Mouse (Mus musculus): ENCODE results near the gene Fnbp1. TPM values are rescaled to one million over a fixed set of nuclear protein-coding genes. Genes with fewer than 3 reads are reported as not detected.

Fnbp1 gene
- polyA plus RNA-seq, 1 experiment from 2014 or later = 17.7 TPM

- Histone ChIP-seq H3K36me3 (peaks cover 36% of the 10 kb centered on the region), H3K27me3 (ENCODE audit: insufficient read depth, poor library complexity, severe bottlenecking) (no peaks in the 10 kb centered on the region), H3K4me3 (no peak overlapping the region), H3K27ac (peak overlapping the region; percentile 37), H3K4me1 (peaks cover 41% of the 10 kb centered on the region), H3K9me3 (no peaks in the 10 kb centered on the region)
- WGBS = 68% methylated on average over 17 of the region's 17 CpGs
- DNase-seq (ENCODE audit: low spot score) = no peak
Measured at GRCm38 (mm10) chr2:31082639-31083038, 59.2 kb downstream of the Fnbp1 start.

DNA sequence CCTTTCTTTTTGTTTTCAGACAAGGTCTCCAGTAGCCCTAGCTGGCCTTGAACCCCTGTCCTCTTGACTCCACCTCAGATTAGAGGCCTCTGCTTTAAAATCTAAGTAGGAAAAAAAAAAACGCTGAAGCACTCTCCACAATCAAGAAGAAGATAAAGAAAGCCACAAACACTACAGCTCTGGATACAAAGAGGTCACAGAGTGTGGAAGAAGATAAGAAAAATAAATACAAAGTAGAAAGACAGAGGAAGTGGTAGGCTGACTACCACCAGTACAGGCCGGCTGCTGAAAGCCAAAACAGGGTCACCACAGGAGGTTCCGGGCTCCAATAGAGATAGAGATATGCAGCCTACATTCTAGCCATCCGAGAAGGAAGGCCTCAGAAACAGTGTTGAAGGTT lies 60.5 kb downstream of the Fnbp1 start:
- WGBS = 10% methylated on average over 4 of the region's 4 CpGs
- H3K9me3 ChIP-seq = no peaks in the 10 kb centered on the region
- no peak overlapping the region for H3K4me3 ChIP-seq
- DNase-seq (ENCODE audit: low spot score) = no peak
- H3K27me3 ChIP-seq (ENCODE audit: insufficient read depth, poor library complexity, severe bottlenecking) = no peaks in the 10 kb centered on the region
- H3K27ac ChIP-seq = peak overlapping the region; percentile 39
- H3K4me1 ChIP-seq = peaks cover 28% of the 10 kb centered on the region
- peaks cover 39% of the 10 kb centered on the region for H3K36me3 ChIP-seq

DNA sequence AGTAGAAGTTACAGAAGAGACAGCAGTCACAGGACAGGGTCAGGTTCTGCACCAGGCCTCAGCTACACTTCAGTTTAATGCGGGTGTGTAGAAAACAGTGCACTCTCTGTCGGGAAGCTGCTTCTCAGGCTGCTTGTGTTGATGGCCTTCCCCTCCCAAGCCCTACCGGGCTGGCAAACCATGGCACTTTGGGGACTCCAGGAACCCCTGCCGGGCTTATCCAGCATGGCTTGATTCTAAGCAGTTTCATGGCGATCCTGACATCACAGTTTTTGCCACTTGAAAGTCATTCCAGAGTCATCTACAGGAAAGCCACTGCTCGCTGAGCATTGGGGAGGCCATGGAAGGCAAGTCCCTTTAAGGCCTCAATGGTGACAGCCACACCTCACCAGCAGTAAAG lies 62.7 kb downstream of the Fnbp1 start:
- no peak for DNase-seq (ENCODE audit: low spot score)
- Histone ChIP-seq H3K4me1 (peaks cover 28% of the 10 kb centered on the region), H3K27me3 (ENCODE audit: insufficient read depth, poor library complexity, severe bottlenecking) (no peaks in the 10 kb centered on the region), H3K27ac (no peak overlapping the region), H3K36me3 (peaks cover 30% of the 10 kb centered on the region), H3K4me3 (no peak overlapping the region), H3K9me3 (no peaks in the 10 kb centered on the region)
- WGBS = 81% methylated on average over 6 of the region's 6 CpGs

- Histone ChIP-seq H3K27ac (no peak overlapping the region), H3K36me3 (peaks cover 32% of the 10 kb centered on the region), H3K9me3 (no peaks in the 10 kb centered on the region), H3K4me1 (peaks cover 23% of the 10 kb centered on the region), H3K4me3 (no peak overlapping the region), H3K27me3 (ENCODE audit: insufficient read depth, poor library complexity, severe bottlenecking) (no peaks in the 10 kb centered on the region)
- DNase-seq (ENCODE audit: low spot score) = no peak
- 88% methylated on average over 5 of the region's 5 CpGs for WGBS
Measured at GRCm38 (mm10) chr2:31077574-31077973, 64.2 kb downstream of the Fnbp1 start.

DNA sequence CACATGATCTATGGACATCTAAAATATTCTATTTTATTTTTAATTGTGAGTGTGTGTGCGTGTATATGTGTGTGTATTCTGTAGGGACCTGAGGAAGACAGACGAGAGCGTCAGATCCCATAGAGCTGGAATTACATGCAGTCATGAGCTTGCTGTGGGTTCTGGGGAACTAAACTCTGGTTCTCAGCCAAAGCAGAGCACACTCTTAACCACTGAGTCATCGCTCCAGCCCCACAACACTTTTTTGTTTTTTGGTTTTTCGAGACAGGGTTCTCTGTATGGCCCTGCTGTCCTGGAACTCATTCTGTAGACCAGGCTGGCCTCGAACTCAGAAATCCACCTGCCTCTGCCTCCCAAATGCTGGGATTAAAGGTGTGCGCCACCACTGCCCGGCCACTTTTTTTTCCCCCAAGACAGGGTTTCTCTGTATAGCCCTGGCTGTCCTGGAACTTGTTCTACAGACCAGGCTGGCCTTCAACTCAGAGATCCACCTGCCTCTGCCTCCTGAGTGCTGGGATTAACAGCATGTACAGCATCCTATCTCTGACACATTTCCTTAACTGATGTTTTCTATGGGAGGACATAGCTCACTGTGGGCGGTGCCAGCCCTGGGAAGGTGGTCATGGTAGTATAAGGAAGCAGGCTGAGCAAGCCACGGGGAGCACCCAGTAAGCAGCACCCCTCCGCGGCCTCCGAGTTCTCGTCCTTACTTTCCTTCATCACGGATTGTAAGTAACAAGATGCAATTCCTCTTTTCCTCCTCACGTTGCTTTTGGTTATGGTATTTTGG lies 65.3 kb downstream of the Fnbp1 start:
- Histone ChIP-seq H3K36me3 (peaks cover 36% of the 10 kb centered on the region), H3K4me1 (peaks cover 16% of the 10 kb centered on the region), H3K9me3 (no peaks in the 10 kb centered on the region), H3K27ac (no peak overlapping the region), H3K27me3 (ENCODE audit: insufficient read depth, poor library complexity, severe bottlenecking) (no peaks in the 10 kb centered on the region), H3K4me3 (no peak overlapping the region)
- DNase-seq (ENCODE audit: low spot score) = no peak
- WGBS = 90% methylated on average over 16 of the region's 16 CpGs

DNA sequence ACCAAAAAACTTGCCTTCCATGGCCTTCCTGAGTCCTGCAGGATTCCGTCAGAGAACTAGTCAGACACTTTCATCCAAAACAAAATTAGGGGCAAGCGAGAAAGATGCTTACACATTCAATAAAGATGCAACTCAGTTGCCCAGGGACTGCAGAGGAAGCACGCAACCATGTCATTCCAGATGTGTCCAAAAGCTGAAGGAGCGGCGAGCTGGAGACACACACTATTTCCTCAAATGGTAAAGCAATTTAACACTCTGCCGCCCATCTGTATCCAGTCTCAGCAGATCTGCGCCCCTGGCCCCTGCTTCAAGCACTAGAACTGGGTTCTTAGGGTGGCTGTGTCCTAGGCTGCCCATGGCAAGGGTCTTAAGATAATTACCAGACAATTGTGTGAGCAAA lies 66.0 kb downstream of the Fnbp1 start:
- WGBS = 92% methylated on average over 7 of the region's 7 CpGs
- DNase-seq (ENCODE audit: low spot score) = no peak
- Histone ChIP-seq H3K9me3 (no peaks in the 10 kb centered on the region), H3K36me3 (peaks cover 36% of the 10 kb centered on the region), H3K27ac (no peak overlapping the region), H3K4me1 (peaks cover 8% of the 10 kb centered on the region), H3K27me3 (ENCODE audit: insufficient read depth, poor library complexity, severe bottlenecking) (no peaks in the 10 kb centered on the region), H3K4me3 (no peak overlapping the region)

DNA sequence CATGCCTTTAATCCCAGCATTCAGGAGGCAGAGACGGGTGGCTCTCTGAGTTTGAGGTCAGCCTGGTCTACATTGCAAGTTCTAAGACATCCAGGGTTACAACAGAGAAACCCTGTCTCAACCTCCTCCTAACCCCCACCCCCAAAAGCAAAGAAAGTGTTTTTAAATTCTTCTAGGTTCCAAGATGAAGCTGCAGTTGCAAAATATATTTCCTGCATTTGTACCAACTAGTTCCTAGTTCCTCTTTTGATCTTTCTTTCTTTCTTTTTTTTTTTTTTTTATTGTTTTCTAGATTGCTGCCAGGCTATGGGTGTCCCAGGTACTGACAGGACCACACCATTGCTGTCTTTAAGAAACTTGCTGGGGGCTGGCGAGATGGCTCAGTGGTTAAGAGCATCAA lies 66.6 kb downstream of the Fnbp1 start:
- no peaks in the 10 kb centered on the region for H3K9me3 ChIP-seq
- no peak for DNase-seq (ENCODE audit: low spot score)
- H3K27me3 ChIP-seq (ENCODE audit: insufficient read depth, poor library complexity, severe bottlenecking) = no peaks in the 10 kb centered on the region
- H3K27ac ChIP-seq = no peak overlapping the region
- 99% methylated on average over 2 of the region's 2 CpGs for whole genome bisulfite sequencing
- peaks cover 31% of the 10 kb centered on the region for H3K36me3 ChIP-seq
- H3K4me1 ChIP-seq = peaks cover 2% of the 10 kb centered on the region; the same call in 1 of the 2 replicates
- H3K4me3 ChIP-seq = no peak overlapping the region

- DNase-seq (ENCODE audit: low spot score) = no peak
- Histone ChIP-seq H3K27ac (no peak overlapping the region), H3K27me3 (ENCODE audit: insufficient read depth, poor library complexity, severe bottlenecking) (no peaks in the 10 kb centered on the region)
Measured at GRCm38 (mm10) chr2:31069506-31069905, 72.3 kb downstream of the Fnbp1 start.

GRCm38 (mm10) chr2:31069114-31069445 lies 72.7 kb downstream of the Fnbp1 start:
- H3K9me3 ChIP-seq = no peaks in the 10 kb centered on the region

More at GRCm38 (mm10) chr2:31069506-31069905, 72.3 kb downstream of the Fnbp1 start:
- 92% methylated on average over 7 of the region's 7 CpGs for WGBS
- Histone ChIP-seq H3K9me3 (no peaks in the 10 kb centered on the region), H3K4me3 (no peak overlapping the region), H3K4me1 (peaks cover 24% of the 10 kb centered on the region), H3K36me3 (peaks cover 33% of the 10 kb centered on the region)

GRCm38 (mm10) chr2:31068246-31069113 lies 73.3 kb downstream of the Fnbp1 start:
- Histone ChIP-seq H3K27ac (peak overlapping the region; percentile 59), H3K9me3 (no peaks in the 10 kb centered on the region), H3K36me3 (peaks cover 31% of the 10 kb centered on the region), H3K27me3 (ENCODE audit: insufficient read depth, poor library complexity, severe bottlenecking) (no peaks in the 10 kb centered on the region), H3K4me3 (no peak overlapping the region), H3K4me1 (peaks cover 24% of the 10 kb centered on the region)
- 50% methylated on average over 13 of the region's 13 CpGs for WGBS
- no peak for DNase-seq (ENCODE audit: low spot score)

More at GRCm38 (mm10) chr2:31069114-31069445, 72.7 kb downstream of the Fnbp1 start:
- Histone ChIP-seq H3K27me3 (ENCODE audit: insufficient read depth, poor library complexity, severe bottlenecking) (no peaks in the 10 kb centered on the region), H3K36me3 (peaks cover 31% of the 10 kb centered on the region), H3K27ac (peak overlapping the region; percentile 59), H3K4me1 (peaks cover 24% of the 10 kb centered on the region), H3K4me3 (no peak overlapping the region)
- DNase-seq (ENCODE audit: low spot score) = no peak
- WGBS = 80% methylated on average over 4 of the region's 4 CpGs

- Histone ChIP-seq H3K9me3 (no peaks in the 10 kb centered on the region), H3K27ac (peak overlapping the region; percentile 59; the same call in 1 of the 2 replicates), H3K4me1 (peaks cover 24% of the 10 kb centered on the region), H3K36me3 (peaks cover 26% of the 10 kb centered on the region), H3K27me3 (ENCODE audit: insufficient read depth, poor library complexity, severe bottlenecking) (no peaks in the 10 kb centered on the region), H3K4me3 (no peak overlapping the region)
- 67% methylated on average over 7 of the region's 7 CpGs for WGBS
- no peak for DNase-seq (ENCODE audit: low spot score)
Measured at GRCm38 (mm10) chr2:31067696-31068245, 74.0 kb downstream of the Fnbp1 start.

GRCm38 (mm10) chr2:31067059-31067595 lies 74.7 kb downstream of the Fnbp1 start:
- no peaks in the 10 kb centered on the region for H3K9me3 ChIP-seq
- WGBS = 85% methylated on average over 13 of the region's 13 CpGs
- no peak overlapping the region for H3K4me3 ChIP-seq
- DNase-seq (ENCODE audit: low spot score) = no peak
- H3K27ac ChIP-seq = peak overlapping the region; percentile 18; the same call in 1 of the 2 replicates
- H3K36me3 ChIP-seq = peaks cover 19% of the 10 kb centered on the region; the same call in 1 of the 2 replicates
- no peaks in the 10 kb centered on the region for H3K27me3 ChIP-seq (ENCODE audit: insufficient read depth, poor library complexity, severe bottlenecking)
- H3K4me1 ChIP-seq = peaks cover 24% of the 10 kb centered on the region

Measured in heart, embryonic 10.5 days (tissue).